44 mouse cellular contexts compared by ENCODE assay signal in the genomic region with DNA sequence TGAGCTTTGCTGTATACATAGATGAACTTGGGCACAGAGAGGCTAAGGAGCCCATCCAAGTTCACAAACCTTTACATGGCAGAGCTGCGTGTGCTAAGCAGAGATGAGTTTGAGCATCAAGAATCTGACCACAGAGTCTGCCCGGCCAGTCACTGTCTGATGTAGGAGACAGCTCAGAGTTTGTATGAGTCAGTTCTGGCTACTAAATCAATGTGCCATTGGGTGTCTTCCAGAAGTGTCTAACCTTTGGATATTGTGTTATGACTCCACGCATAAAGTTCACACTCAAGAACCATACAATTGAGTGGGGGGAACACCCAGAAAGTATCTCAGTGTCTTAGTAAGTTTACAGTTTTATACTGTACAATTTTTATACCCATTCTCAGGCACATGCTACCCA. TPM values are rescaled to one million over a fixed set of nuclear protein-coding genes. Genes with fewer than 3 reads are reported as not detected.
"Had no signal": no experiment of that assay in that cellular context is flagged by ENCODE, and none has a peak within 500 bp of the region (broad histone marks: within the 10 kb centered on the region; RNA-seq: fewer than 3 reads in every experiment).

No protein-coding gene starts in this region.

- H3K36me3 ChIP-seq: heart, embryonic 10.5 days; heart, embryonic 12.5 days; heart, embryonic 13.5 days; heart, embryonic 15.5 days; hindbrain, embryonic 10.5 days; hindbrain, embryonic 12.5 days; hindbrain, embryonic 13.5 days; hindbrain, embryonic 15.5 days; intestine, embryonic 15.5 days; kidney, embryonic 15.5 days had no signal

- ATAC-seq: hindbrain, embryonic 16.5 days; hindbrain, postnatal 0 days; inflammation-experienced regulatory T-cells, adult 6 months; intestine, embryonic 15.5 days; intestine, embryonic 16.5 days; intestine, postnatal 0 days had no signal

- H3K4me2 ChIP-seq: heart, embryonic 11.5 days; heart, embryonic 12.5 days; heart, embryonic 13.5 days; heart, embryonic 15.5 days; hindbrain, embryonic 12.5 days; hindbrain, embryonic 13.5 days; hindbrain, embryonic 14.5 days; hindbrain, embryonic 15.5 days; intestine, embryonic 15.5 days; kidney, embryonic 15.5 days had no signal

- DNase-seq: heart, postnatal 10 days; heart, postnatal 14 days; heart, postnatal 36 days; heart, postnatal 4 days; kidney, adult 11 months; kidney, adult 18-20 months; kidney, adult 2 months; kidney, adult 8-10 months; kidney, adult 9 months; kidney, postnatal 10 days; kidney, postnatal 14 days; kidney, postnatal 25 days; kidney, postnatal 36 days; kidney, postnatal 4 days; layer of hippocampus, adult 9-11 months; layer of hippocampus, postnatal 36 days had no signal

- H3K9ac ChIP-seq: heart, embryonic 12.5 days; heart, embryonic 13.5 days; heart, embryonic 15.5 days; hindbrain, embryonic 12.5 days; hindbrain, embryonic 13.5 days; hindbrain, embryonic 14.5 days; hindbrain, embryonic 15.5 days; intestine, embryonic 15.5 days; kidney, embryonic 15.5 days had no signal

- H3K4me1 ChIP-seq: heart, embryonic 10.5 days; heart, embryonic 12.5 days; heart, embryonic 15.5 days; hindbrain, embryonic 13.5 days; hindbrain, embryonic 15.5 days; intestine, embryonic 15.5 days had no signal

- H3K9me3 ChIP-seq: heart, embryonic 10.5 days; heart, embryonic 12.5 days; heart, embryonic 13.5 days; heart, embryonic 15.5 days; hindbrain, embryonic 10.5 days; hindbrain, embryonic 12.5 days; hindbrain, embryonic 13.5 days; hindbrain, embryonic 15.5 days; intestine, embryonic 15.5 days; kidney, embryonic 15.5 days had no signal

- H3K4me3 ChIP-seq: heart, embryonic 10.5 days; heart, embryonic 12.5 days; heart, embryonic 13.5 days; heart, embryonic 15.5 days; hindbrain, embryonic 10.5 days; hindbrain, embryonic 12.5 days; hindbrain, embryonic 13.5 days; hindbrain, embryonic 15.5 days; intestine, embryonic 15.5 days; kidney, embryonic 15.5 days; layer of hippocampus, adult 2 months had no signal

- H3K27ac ChIP-seq: heart, embryonic 10.5 days; heart, embryonic 13.5 days; heart, embryonic 15.5 days; hindbrain, embryonic 10.5 days; hindbrain, embryonic 12.5 days; hindbrain, embryonic 13.5 days; hindbrain, embryonic 14.5 days; hindbrain, embryonic 15.5 days; hindbrain, postnatal 0 days; intestine, embryonic 15.5 days; kidney, embryonic 15.5 days; kidney, postnatal 0 days; layer of hippocampus, adult 2 months had no signal

RNA-seq across cellular contexts. Expression of gene Olig1, which starts 8.7 kb away (rescaled TPM):
- total RNA-seq: heart, postnatal 10 days; heart, postnatal 14 days; heart, postnatal 25 days; heart, postnatal 36 days; heart, postnatal 4 days; hematopoietic stem cell, adult 5-6 weeks had no signal
- polyA plus RNA-seq: heart, embryonic 11.5 days; heart, embryonic 12.5 days; heart, embryonic 13.5 days; heart, embryonic 14.5 days; heart, postnatal 0 days; inflammation-experienced regulatory T-cells, adult 6 months; intestine, embryonic 16.5 days; intestine, postnatal 0 days; kidney, embryonic 14.5 days had no signal

RNA-seq across cellular contexts. Expression of gene Olig2, which starts 35.6 kb away (rescaled TPM):
- total RNA-seq: heart, postnatal 10 days; heart, postnatal 14 days; heart, postnatal 25 days; heart, postnatal 36 days; heart, postnatal 4 days; hematopoietic stem cell, adult 5-6 weeks had no signal
- polyA plus RNA-seq: heart, embryonic 10.5 days; heart, embryonic 12.5 days; heart, embryonic 13.5 days; heart, embryonic 14.5 days; heart, embryonic 15.5 days; heart, embryonic 16.5 days; heart, postnatal 0 days; inflammation-experienced regulatory T-cells, adult 6 months; intestine, embryonic 14.5 days; intestine, embryonic 15.5 days; intestine, embryonic 16.5 days; intestine, postnatal 0 days; kidney, embryonic 14.5 days; kidney, embryonic 15.5 days; kidney, embryonic 16.5 days; kidney, postnatal 0 days; large intestine, adult 2 months had no signal
